Mouse (Mus musculus): ENCODE measurements at regions not wholly inside any gene's neighbourhood (a gene's known extent, or its start where the extent isn't known, plus 50 kb on each side); places are given as distances from the start of the nearest gene placed in this dataset.

- DNase-seq, result no peak
Measured at GRCm38 (mm10) chr13:97510431-97511261, 249.8 kb downstream of the Gm10260 start.

GRCm38 (mm10) chr13:97504949-97505348 lies 255.5 kb downstream of the Gm10260 start:
- DNase-seq, result no peak

GRCm38 (mm10) chr13:97503955-97504739 lies 256.3 kb downstream of the Gm10260 start:
- no peak for DNase-seq

- no peak for DNase-seq
Measured at GRCm38 (mm10) chr13:97503391-97503790, 257.0 kb downstream of the Gm10260 start.

GRCm38 (mm10) chr13:97500155-97500554 lies 259.2 kb downstream of the Enc1 start:
- DNase-seq, result no peak

- no peak for DNase-seq
Measured at GRCm38 (mm10) chr13:97498981-97499380, 258.1 kb downstream of the Enc1 start.

- DNase-seq, result no peak
Measured at GRCm38 (mm10) chr13:97497928-97498327, 257.0 kb downstream of the Enc1 start.

GRCm38 (mm10) chr13:97494770-97495169 lies 253.9 kb downstream of the Enc1 start:
- no peak for DNase-seq

GRCm38 (mm10) chr13:97493836-97494235 lies 252.9 kb downstream of the Enc1 start:
- no peak for DNase-seq

GRCm38 (mm10) chr13:97492958-97493735 lies 252.2 kb downstream of the Enc1 start:
- DNase-seq, result no peak

- DNase-seq, result no peak
Measured at GRCm38 (mm10) chr13:97491865-97492847, 251.3 kb downstream of the Enc1 start.

- DNase-seq, result no peak
Measured at GRCm38 (mm10) chr13:97490131-97490530, 249.2 kb downstream of the Enc1 start.

GRCm38 (mm10) chr13:97489721-97490120 lies 248.8 kb downstream of the Enc1 start:
- DNase-seq, result no peak

- no peak for DNase-seq
Measured at GRCm38 (mm10) chr13:97489029-97489428, 248.1 kb downstream of the Enc1 start.

GRCm38 (mm10) chr13:97488518-97488917 lies 247.6 kb downstream of the Enc1 start:
- DNase-seq, result no peak

GRCm38 (mm10) chr13:97487746-97488473 lies 247.0 kb downstream of the Enc1 start:
- peak in 1 of 2 experiments; percentile 9 for DNase-seq

- DNase-seq, result no peak
Measured at GRCm38 (mm10) chr13:97486490-97486889, 245.6 kb downstream of the Enc1 start.

GRCm38 (mm10) chr13:97485886-97486285 lies 245.0 kb downstream of the Enc1 start:
- no peak for DNase-seq

GRCm38 (mm10) chr13:97484808-97485545 lies 244.1 kb downstream of the Enc1 start:
- DNase-seq, result no peak

GRCm38 (mm10) chr13:97483681-97484080 lies 242.8 kb downstream of the Enc1 start:
- no peak for DNase-seq
